Mouse (Mus musculus): ENCODE results near the gene Phldb2.
A peak's percentile ranks its signal among the peaks of the same experiment; 100 is the strongest.

Gene Phldb2

DNA sequence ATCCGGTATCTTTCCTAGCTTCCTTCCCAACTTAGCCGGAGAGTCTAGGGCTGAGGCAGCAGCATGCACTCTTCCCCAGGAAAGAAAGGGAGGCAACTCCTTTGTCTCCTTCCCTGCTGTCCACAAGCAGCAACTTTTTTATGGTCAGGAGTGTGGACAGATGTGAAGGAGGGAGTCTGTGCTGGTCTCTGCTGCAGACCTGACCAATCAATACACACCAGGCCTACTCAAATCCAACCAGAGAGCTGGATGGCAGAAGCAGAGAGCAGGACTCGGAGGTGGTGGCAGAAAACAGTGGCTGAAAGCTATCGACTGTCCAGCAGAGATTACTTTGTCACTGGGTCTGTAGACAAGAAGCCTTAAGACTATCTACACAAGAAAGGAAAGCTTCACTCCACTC, at the start of gene Phldb2:
Gene Phldb2, minus strand, starts transcription at position 205 of the 400 bp plus-strand sequence.
- DNase-seq (ENCODE audit: low spot score in 2 of 2) = no peak

DNA sequence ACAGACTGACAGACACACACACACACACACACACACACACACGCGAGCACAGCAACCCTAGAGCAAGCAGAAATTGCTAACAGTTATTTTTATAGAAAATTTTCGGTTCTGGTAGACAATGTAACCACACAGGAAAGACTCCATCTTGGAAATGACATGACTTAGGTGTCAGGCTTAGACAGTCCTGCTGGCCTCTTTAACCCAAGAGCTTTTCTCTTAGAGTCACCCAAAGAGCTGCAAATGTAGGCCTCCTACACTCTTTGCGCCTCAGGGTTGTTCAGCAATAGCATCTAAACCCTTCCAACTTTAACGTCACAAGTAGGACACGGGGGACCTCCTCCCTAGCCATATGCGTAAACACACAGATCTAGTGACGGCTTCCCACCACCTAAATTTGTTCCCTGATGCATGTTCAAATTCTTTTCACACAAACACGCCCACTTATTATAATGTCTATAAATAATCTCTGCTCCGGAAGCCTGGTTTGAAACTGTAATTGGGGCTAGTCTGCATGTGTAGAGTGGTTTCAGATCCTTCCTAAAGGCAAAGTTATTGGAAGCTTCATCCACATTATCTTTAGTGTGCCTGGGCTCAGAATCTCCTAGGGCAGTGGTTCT, 48.3 kb upstream of the Phldb2 start:
- no peak for DNase-seq (ENCODE audit: low spot score in 2 of 2)

DNA sequence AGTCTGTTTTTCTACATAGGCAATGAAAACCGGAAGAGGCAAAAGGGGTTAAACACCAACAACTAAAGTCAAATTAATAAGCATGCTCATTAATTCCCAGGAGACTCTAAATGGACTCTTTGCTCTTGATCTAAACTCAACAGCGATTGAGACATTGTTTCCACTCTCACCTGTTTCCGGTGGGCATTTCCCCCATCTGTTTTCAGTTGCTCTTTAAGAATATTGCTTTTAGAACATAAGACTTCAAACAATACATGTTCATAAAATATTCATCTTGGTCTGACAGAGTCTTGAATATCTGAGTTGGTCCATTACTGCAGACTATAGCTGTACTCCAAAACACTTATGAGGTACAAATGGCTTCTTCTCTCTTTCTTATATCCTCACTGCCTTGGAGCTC, 47.6 kb upstream of the Phldb2 start:
- DNase-seq (ENCODE audit: low spot score in 2 of 2) = no peak

DNA sequence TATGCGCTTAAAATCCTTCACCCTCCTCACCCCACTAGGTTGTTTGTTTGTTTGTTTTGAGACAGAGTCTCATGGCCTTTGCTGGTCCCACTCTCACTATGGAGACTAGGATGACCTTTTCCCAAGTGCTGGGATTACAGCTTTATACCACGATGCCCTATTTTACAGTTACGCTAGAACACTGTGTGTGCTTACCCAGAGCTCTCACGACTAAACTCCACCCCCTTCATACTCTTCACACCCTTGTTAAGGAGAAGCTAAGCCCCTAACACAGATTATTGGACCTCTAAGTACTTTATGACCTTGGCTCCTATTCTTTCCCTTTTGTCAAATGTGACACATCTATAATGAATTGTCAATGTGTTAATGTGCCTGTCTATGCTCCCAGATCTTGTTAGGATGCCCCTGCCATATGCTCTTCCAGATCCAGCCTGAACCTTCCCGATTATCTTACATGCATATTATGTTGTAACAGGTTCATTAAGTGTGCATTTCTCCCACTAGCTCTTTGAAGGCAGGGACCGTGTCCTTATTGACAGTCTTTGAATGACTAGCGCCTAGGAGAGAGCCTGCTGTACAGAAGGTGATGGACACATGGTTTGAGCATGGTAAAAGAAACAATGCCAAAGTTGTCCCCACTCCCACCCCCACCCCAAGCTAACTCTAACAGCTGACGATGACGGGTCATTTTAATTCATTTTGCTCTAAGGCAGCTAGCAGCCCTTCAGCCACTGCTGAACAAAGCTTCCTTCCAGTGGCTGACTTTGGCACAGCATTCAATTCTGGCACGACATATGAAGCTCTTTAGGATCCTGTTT, 46.2 kb upstream of the Phldb2 start:
- DNase-seq (ENCODE audit: low spot score in 2 of 2) = no peak

DNA sequence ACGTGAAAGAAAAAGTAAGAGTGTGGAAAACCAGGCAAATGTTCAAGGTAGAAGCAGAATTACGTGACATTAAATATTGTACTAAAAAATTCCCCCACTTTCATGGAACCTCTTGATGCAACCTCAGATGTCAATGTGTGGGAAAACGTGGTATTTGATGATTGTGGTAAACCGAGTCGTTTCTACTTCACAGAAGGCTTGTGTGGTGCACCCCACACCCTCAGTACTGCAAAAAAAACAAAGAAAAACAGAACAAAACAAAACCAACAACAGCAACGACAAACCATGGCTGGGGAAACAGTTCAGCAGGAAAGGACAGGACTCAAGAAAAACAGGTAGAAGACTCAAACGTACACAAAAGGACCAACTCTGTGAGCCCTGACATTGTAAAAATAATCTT, 44.8 kb upstream of the Phldb2 start:
- no peak for DNase-seq (ENCODE audit: low spot score in 2 of 2)

DNA sequence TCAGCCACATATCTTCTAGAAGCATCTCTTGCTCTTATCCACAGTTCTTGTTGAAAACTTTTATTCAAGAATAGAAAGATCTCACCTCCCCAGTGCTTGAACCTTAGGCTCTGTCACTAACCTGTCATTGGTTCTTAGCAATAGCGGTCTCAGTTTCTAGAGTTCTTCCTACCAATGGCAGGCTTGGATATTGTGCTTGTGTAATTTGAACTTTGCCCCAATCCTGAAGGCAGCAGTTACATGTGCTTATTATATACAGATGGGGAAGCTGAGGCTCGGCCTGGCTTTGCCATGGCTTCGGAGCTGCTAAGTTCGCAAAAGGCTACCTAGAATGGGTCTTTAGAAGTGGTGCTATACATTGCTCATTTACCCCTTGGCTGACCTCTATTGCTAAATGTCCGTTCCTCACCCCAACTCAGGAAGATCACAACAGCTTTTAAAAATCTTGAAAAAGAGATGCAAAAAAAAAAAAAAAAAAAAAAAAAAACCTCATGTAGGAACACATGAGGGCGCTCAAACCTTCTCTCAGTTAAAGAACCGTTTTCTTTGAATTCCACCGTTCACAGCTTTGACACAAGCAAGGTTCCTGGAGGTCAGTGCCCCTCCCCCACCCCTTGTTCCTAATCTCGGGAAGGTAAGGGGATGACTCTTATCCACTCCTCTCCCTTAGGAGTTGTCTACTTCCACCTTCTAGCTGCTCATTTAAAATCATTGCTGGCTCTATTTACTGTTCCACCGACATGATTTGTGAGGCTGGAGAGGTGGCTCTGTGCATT, 37.7 kb upstream of the Phldb2 start:
- DNase-seq (ENCODE audit: low spot score in 2 of 2) = no peak

DNA sequence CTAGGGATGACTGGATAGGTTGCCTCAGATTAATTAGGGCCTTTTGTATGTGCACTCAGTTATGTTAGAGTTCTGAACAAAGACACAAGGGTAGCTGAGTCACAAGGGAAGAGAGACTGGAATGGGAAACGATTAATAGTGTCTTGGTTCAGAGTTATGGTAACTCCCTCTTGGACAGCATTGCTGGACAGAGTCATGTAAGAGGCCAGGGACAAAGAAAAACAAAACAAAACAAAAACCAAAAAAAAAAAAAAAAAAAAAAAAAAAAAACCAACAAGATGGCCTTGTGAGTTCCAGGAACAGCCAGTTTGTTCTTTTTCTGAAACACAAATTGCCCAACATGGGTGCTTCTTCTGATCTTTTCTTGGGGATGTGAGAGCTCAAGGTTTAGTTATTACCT, 32.8 kb upstream of the Phldb2 start:
- no peak for DNase-seq (ENCODE audit: low spot score in 2 of 2)

DNA sequence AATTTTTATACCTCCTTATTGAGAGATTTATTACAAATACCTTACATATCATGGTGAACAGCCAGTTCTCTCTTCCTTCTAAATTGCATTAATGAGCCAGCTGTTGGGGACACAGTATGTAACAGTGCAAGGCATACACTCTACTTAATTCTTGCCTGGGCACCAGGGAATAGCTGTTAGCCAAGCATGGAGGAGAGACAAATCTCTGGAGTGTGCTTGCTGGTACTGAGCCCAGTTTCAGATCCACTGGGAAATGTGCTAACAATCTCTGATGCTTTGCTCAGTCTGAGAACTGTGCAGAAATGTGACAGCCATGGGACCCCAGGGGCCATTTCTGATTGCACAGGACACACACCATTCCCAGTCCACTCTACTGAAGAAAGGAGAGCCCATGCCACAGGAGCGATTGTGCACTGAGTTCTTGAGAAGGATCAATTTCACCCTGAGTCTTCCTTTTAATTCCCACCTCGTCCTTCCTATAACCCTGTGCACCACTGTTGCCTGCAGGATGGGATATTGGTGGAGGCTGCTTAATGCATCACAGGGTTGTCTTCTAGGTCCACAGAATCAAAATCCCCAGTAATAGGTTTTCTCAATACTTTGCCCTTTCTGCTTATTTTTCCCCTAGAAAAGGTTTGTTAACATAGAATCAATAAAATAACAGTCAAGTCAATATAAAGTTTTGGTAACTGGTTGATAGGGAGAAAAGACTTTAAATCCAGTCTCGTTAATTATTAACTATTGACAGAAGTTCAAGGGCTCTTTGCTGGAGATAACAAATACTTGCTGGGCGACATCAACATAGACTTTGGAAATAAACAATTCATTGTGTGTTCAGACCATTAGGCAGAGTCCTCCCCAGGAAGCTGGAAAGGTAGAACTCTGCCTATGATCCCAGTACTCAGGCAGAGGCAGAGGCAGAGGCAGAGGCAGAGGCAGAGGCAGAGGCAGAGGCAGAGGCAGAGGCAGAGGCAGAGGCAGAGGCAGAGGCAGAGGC, 31.5 kb upstream of the Phldb2 start:
- peak in 1 of 2 experiments; percentile 22 for DNase-seq (ENCODE audit: low spot score in 2 of 2)

DNA sequence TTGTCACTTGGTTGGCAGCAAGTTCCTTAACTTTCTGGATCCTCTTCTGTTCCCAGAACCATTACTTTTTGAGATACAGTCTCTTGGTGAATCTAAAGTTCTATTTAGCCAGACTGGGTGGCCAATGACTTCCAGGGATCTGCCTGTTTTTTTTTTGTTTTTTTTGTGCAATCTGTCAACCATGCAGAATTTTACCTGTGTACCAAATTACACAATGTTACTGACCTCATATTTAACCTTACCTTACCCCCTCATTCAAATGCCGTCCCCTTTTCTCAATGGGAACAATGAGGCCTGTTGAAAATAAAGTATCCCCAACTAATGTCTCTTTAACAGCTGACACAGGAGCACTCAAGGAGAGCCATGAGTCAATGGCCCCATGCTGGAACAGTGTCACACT, 22.9 kb upstream of the Phldb2 start:
- DNase-seq (ENCODE audit: low spot score in 2 of 2) = no peak

DNA sequence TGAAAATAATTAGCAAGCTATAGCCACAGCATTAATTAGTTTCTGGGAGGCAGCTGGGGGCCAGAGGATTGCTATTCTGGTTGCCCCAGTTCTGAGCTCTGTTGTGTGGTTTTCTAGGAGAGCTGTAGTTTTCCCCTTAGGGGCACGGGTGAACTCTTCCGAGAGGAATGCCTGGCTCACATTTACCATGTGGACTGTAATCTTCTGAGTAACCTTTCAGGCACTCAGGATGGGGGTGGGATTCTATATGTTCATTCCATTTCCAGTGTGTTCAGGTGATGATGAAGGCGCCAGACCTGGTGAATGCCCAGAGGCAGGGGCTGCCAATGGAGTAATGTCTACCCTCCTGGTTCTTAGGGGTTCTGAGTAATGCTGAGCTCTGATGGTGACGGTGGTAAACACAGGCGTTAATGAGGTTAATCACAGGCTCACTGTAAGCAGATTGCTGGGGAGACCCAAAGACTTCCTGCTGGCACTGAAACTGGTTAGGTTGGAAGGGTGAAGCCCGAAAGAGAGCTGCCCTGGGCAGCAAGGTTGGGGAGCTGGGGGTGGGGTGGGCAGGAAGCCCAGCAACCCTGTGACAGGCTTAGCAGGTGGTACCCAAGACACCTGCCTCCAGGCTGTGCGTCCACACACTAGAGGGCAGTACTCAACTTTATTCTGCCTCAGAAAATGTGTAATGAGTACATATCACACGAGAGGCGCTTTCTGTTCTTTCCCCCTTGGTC, 20.7 kb upstream of the Phldb2 start:
- no peak for DNase-seq (ENCODE audit: low spot score in 2 of 2)

DNA sequence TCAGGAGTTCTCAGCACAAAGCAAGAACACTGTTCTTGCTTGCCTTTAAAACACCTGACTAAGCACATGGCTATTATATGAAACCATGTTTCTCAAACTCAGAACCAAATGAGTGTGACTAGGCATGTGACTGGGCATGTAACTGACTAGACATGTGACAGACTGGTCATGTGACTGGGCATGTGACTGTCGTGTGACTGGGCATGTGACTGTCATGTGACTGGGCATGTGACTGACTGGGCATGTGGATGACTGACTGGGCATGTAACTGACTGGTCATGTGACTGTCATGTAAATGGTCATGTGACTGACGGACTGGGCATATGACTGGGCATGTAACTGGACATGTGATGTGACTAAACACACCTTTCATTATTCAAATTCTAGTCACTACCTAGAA, 16.8 kb upstream of the Phldb2 start:
- no peak for DNase-seq (ENCODE audit: low spot score in 2 of 2)

DNA sequence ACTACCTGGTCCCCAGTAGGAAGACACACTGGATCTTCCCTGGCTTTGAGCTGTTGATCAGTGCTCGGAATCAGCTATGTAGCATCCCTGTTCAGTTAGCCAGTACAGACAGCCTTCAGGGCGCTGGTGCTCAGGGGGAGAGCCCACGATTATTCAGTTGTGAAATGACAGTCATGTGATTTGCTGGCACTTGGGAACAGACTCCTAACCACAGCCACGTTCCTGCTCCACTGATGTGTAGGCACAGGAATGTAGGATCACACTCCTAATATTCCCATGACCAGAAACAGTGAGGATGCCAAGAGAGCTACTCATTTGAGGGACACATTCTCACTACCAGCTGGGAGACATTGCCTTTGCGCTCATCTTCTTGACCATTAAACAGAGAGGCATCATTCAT, 15.3 kb upstream of the Phldb2 start:
- DNase-seq (ENCODE audit: low spot score in 2 of 2) = no peak

DNA sequence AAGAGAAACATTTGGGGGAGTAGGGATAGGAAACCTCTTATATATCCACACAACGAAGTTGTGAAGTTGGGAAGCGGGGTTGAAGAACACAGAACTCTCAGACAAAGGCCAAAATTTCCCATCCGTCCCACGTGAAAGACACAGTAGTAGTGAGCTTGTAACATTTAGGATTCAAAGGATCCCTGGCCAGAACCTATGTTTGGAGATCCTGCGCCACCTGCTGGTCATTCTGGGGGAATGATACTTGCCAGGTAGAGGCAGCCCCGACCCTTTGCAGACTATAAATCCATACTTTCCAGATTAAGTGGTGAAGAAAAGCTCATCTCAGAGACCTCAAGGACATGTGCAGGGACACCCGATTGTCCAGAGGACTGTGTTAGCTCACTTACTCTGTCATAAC, 14.1 kb upstream of the Phldb2 start:
- DNase-seq (ENCODE audit: low spot score in 2 of 2) = peak; percentile 63 to 79

DNA sequence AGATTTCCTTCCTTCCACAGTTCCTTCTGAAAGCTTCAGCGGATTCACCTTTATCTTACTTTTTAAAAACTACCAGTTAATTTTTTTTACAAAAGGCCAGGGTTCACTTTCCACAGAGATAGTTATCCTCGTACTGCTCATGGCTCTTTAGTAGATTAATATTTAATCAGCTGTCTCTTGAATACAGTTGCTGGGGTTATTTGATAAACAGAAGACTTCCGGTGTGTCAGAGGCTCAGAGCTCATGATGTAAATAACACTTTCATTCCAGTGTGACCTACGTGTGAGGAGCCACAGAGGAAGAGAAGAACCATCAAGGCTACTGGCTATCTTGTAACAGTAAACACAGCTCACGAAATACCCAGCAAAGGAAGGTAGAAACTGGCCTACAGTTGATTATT, 13.2 kb upstream of the Phldb2 start:
- no peak for DNase-seq (ENCODE audit: low spot score in 2 of 2)

DNA sequence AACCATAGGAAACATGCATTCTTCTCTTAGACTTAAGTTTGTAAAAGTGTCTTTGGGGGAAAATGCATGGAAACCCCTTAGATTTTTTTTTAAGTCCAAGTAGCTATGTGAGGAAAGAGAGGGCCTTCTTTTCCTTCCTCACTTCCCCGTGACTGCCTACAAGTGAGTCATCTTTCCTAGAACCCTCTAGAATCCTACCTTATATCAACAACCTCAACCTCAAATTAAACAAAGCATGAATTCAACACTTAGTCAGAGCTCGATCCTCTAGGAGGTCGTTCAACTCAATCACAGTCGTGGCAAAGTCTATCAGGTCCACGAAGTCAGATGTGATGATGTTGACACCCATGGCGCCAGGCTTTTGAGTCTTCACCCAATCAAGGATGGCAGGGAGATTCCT, 11.4 kb upstream of the Phldb2 start:
- no peak for DNase-seq (ENCODE audit: low spot score in 2 of 2)

DNA sequence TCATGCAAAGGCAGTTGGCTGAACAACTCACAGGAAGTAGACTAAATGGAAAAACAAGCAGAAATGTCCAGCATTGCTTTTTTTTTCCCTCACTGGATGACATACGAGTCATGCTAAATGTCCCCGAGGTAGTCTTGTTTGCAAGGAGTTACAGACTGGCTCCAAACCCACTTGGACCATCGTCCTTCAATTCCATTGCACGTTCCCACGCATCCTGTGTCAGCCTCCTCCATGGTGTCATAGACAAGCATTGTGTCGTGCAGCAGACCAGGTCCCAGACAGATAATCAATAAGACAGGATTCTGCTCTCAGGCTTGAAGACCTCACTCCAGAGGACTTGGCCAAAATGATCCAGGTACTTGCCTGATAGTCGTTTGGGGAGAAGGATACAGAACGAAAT, 10.4 kb upstream of the Phldb2 start:
- DNase-seq (ENCODE audit: low spot score in 2 of 2) = no peak

DNA sequence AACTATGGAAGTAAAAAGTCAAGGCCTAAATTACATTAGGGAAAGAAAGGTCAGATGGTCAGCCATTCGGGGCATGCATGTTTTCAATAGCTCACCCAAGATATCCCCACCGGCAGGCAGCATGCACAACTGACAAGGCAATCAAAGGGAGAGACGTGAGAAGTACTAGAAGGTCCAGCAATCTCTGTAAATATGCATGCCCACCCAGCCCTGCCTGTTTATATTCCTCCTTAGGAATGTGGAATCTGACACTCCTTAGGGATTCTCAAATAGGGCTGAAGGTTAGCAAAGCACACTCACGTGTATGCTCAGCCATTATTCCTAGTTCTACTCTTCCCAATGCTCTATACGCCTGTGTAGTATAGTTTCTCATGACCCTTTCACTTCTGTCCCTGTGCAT, 9.7 kb upstream of the Phldb2 start:
- no peak for DNase-seq (ENCODE audit: low spot score in 2 of 2)

DNA sequence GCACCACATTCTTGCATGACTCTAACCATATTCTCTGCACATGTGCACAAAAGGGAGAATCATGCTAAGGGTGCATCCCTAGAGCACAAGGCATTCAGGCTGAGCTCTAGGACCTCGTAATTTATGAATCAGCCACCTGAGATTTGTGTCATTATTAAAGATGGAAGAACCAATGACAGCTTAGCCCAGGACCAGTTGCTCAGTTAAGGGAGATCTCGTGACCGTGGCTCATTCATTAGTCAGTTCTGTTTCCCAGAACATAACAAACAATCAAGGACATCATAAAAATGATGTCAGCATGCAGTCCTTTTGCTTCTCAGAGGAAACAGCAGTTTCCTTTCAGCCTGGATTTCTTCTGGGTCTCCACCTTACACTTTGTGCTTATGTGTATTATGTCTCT, 7.6 kb upstream of the Phldb2 start:
- no peak for DNase-seq (ENCODE audit: low spot score in 2 of 2)

DNA sequence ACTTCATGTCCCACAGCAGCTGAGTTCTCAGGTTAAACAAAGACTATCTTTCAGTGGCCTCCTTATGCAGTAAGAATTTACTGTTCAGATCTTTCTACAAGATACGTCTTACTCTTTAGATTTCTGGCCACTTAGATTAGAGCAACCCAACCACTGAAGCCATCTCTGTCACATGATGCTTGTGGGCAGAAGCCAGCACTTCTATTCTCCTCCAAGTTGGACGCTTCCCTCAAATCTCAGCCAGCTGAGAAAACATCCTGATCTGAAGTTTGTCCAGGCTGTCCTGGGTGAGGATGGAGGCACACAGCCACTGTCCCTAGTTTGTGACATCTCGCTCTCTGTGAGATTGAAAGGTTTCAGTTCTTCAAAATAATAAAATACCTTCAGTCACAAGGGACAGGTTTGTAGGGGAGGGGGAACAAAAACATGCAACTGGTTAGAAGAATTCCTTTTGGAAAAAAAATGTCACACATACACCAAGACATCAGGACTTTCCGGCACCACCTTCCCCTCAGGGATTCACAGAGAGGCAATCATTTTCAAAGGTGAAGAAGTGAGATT, 3.1 kb upstream of the Phldb2 start:
- DNase-seq (ENCODE audit: low spot score in 2 of 2) = no peak

DNA sequence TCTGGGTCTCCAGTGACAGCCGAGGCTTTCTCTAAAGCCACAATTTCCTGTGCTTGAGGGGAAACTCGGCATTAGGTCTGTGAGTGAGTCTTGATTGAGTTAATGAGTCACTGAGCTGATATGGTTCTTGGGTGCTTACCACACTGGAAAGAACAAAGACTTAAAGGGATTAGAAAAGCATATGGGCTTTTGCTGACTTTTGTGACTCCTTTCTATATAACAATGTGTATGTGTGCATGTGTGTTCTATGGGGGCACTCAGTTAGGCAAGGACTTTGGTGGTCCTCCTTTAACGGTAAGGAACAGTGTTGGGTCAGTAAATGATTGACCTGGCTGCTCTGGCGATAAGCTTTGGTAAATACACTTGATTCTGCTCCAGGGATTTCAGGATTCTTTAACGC, 897 bp downstream of the Phldb2 start:
- DNase-seq (ENCODE audit: low spot score in 2 of 2) = no peak

DNA sequence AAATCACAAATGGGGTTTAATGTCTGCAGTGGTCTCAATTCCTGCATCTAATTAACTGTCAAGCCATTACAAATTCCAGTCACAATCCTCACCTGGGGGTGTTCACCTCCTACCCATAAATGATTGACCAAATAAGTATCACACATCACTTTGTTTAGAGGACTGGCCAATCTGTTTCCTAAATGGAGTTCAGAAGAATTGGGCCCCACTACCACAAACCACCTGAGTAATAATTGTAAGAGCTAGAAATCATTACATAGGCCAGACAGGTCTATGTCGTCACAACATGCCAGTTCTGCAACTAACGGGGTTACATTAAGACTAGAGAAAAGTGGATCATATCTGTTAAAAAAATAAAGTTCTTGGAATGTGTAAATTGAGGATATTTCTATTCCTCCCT, 1.4 kb downstream of the Phldb2 start:
- DNase-seq (ENCODE audit: low spot score in 2 of 2) = no peak
